Mouse (Mus musculus): ENCODE data around the gene Gm49383. TPM values are rescaled to one million over a fixed set of nuclear protein-coding genes. Genes with fewer than 3 reads are reported as not detected.

Gene Gm49383
- 1 to 10 TPM; 5.7 to 5.9 TPM for total RNA-seq (2021)

GRCm38 (mm10) chr12:69196444-69197377 lies at the start of gene Gm49383:
Gene Gm49383, minus strand, starts transcription at chr12:69197104.
- peak; percentile 65 to 77 for DNase-seq

DNA sequence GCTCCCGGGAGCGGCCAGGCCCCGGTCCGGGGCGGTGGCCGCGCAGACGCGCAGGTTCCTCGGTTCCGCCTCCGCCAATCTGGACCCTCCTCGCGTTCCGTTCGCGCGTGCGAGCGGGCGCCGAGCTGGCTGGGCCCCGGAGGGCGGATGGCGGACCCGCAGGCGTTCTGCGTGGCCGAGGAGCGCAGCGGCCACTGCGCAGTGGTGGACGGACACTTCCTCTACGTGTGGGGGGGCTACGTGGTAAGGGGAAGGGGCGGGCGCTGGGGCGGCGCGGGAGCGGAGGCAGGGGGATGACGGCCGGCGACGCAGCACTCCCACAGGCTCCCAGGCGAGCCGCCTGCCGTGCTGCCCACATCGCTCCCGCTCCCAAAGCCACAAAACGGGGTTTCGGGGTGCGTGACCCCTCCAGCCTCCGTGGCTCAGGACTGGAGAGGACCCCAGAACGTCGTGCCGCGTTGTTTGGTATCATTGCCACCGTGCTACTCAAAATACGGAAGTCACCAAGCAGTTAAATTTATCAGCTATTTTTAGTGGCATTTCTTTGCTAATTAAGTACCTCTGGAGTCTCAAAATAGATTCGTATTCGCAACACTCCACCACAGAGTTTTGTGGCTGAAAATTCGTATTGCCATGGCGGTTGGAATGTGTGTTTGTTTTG lies 45.0 kb upstream of the Gm49383 start:
- DNase-seq: peak; percentile 72 to 73

DNA sequence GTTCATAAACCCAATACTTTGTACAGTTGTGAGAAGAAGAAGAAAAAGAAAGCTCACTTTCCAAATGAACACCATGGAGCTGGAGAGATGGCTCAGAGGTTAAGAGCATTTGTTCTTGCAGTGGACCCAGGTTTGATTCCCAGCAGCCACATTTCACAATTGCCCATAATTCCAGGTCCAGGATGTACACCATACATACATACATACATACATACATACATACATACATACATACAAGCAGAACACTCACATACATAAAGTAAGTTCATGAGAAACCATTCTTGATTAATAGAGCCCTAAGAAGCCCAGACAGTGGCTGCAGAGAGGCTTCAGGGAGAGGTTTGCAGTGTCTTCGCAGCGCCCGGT lies 44.5 kb upstream of the Gm49383 start:
- DNase-seq: no peak

GRCm38 (mm10) chr12:69240876-69241275 lies 44.0 kb upstream of the Gm49383 start, which contains the start of gene Klhdc1:
Gene Klhdc1, plus strand, starts transcription at chr12:69241176.
- no peak for DNase-seq

DNA sequence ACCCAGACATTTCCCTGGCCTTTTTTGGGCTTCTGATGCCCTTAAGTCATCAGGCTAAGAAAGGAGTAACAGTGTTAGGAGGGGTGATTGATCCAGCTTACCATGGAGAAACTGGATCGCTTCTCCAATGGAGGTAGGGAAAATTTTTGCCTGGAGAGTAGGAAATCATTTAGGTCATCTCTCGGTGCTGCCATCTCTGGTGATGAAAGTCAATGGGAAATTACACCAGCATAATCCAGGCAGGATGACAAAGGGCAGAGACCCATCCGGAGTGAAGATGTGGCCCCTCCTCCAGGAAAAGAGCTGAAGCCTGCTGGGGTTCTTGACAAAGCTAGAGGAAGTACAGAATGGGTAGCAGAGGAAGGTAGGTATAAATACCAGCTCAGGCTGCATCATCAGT lies 41.4 kb upstream of the Gm49383 start:
- DNase-seq: no peak

DNA sequence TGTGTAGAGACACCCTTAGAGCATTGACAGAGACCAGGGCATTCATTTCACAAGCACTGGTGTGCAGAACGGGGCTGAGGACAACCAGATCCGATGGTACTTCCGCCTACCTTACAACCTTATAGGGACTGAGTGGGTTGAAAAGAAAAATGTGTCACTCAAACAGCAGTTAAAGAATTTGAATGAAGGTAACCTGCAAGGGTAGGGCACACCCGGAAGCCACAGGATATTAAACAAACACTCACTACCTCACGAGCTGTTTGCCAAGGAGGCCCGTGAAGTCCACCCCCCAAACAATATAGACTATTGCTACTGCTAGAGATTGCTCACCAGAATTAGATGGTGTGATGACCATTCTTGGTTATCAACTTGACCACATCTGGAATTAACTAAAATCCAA lies 38.9 kb upstream of the Gm49383 start:
- DNase-seq: no peak

DNA sequence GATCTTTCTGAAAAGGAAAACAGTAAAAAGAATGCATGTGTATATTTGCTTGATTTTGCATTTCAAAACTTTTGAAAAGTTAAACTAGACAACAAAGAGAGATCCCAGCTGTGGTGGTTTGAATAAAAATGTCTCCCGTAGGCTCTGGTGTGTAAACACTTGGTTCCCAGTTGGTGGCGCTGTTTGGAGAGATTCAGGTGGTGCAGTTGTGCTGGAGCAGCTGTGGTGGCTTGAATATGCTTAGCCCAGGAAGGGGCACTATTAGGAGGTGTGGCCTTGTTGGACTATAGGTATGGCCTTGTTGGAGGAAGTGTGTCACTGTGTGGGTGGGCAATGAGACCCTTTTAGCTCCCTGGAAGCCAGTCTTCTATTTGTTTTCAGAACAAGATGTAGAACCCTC lies 32.3 kb upstream of the Gm49383 start:
- no peak for DNase-seq

DNA sequence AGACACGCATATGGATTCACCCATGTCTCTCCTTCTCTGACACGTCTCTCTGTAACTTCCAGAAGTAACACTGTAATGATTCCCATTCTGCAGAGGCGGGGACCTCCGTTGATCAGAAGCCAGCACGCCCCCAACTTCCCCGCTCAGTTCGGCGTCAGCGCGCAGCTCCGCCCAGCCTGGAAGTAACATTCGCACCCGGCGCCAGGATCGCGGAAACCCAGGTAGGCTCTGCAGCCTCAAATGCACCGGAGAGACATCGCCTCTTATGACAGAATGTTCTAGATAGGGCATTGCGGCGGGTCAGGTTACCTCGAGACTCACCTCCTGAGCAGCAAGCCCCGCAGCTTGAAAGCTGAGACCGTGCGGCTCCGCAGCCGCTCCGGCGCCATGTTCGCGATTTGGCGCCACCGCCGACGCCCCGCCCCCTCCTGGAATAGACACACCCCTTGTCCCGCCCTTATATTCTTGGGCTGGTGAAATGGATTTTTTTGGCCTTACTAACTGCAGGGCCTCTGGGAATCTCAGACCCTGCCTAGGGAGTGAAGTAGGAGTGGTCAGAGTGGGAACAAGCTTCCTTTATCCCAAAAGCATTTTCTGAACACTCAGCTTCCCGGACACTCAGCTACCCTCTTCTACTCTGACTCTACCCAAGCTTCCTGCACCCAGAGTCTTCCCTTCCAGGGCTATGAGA lies 31.0 kb upstream of the Gm49383 start, which contains the start of gene Pole2:
Gene Pole2, minus strand, starts transcription at position 420 of the 691 bp plus-strand sequence.
- peak; percentile 83 to 88 for DNase-seq

DNA sequence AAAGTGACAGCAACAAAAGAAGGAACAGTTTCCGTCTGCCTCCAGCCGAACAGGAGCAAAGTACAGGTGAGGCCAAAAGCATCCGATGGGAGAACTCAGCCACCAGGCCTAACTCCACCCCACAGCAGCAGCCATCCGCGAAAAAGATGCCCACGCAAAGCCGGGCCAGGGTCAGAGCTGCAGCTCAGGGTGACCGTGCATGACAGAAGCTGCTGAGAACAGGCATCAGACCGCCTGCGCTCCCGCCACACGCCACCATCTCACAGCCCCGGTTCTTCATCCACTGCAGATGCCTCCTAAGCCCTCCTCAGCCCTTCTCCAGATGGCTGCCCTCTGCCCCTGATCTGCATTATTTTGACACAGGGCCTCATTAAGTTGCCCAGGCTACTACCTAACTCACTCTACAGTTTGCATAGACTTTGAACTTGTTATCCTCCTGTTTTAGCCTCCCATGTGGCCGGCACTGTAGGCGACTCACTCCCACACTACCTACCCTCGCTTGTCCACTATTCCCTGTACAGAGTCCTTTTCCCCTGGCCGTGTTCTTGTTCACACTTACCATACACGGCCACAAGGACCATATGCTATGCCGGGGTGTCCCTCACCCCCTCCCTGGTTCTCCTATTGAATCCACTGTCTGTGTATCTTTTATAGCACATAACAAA lies 23.8 kb upstream of the Gm49383 start:
- DNase-seq: no peak

DNA sequence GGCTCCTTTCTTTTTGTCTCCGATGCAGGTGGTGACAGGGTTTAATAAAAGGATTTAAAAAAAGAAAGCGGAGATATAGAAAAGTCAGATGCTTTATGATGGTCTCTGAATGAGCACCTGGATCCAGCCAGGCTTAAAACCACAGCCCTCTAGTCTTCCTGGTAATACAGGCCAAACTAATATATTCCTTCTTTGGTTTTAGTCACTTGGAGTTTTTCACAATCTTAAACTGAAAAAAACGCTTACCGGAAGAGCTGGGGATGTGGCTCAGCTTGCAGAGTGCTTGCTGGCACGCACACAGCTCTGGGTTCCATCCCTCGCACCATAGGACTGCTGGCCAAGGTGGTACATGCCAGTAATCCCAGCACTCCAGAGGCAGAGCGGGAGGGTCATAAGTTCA lies 19.7 kb upstream of the Gm49383 start:
- DNase-seq: no peak

DNA sequence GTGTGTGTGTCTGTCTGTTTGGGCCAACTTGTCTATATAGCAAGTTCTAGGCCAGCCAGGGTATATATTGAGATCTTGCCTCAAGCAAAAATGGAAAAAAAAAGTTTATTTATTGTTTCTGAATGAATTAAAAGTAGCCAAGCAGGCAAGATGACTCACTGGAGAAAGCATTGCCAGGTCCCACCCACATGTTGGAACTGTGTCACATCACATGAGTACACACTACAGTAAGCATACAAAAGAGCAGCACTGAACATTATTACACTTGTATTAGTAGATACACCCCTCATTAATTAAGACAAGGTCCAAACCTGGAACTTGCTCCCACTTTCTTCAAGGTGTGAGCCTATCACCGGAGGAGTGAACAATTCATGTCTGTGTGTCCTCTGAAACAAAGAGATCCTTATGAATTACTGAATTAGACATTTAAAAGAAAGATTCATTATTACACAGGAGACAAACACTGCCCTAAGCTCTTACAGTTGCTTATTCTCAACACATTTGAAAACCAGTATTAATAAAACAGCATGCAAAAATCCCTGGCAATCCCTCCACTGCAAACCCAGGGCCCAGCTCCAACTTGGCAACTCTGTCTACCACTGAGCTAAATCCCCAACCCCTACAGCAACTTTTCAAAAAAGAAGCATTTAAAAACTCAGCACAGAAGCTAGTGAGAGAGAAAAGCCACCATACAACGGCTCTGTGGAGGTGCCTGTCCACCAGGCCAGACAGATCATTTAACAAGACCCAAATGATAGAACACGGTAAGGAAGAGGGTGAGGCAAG lies 18.3 kb upstream of the Gm49383 start:
- peak; percentile 60 to 61 for DNase-seq

DNA sequence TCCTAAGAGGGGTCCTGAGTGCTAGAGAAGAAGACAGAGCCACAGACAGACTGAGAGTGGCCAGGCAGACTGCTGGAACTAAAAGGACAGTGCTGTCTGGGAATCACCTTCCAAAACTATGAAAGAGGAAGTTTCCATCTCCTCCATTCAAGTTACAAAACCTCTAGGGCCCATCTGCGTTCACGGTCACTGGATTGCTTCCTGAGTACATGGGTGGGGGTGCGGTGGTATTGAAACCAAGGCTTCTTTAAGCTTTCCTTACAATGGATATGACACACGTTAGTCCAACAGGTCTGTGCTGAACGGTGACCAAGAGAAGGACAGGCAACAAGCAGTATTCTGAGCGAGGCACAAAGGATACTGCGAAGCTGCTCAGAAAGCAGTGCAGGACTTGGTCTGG lies 17.5 kb upstream of the Gm49383 start:
- DNase-seq: no peak

- no peak for DNase-seq
Measured at GRCm38 (mm10) chr12:69213186-69213777, 16.4 kb upstream of the Gm49383 start.

GRCm38 (mm10) chr12:69211057-69211456 lies 14.2 kb upstream of the Gm49383 start:
- no peak for DNase-seq

- no peak for DNase-seq
Measured at GRCm38 (mm10) chr12:69210056-69210979, 13.4 kb upstream of the Gm49383 start.

DNA sequence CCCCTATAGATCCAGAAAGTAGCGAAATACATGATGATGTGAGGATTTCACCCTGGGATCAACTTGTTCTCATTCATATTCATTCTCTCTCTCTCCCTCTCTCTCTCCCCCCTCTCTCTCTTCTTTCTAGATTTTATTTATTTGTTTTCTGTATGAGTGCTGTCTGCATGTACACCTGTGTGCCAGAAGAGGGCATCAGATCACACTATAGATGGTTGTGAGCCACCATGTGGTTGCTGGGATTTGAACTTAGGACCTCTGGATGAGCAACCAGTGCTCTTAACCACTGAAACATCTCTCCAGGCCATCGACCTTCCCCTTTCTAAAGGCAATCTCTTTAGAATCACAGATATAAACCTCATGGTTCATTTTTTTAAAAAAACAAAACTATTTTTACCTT lies 11.6 kb upstream of the Gm49383 start:
- DNase-seq: no peak

DNA sequence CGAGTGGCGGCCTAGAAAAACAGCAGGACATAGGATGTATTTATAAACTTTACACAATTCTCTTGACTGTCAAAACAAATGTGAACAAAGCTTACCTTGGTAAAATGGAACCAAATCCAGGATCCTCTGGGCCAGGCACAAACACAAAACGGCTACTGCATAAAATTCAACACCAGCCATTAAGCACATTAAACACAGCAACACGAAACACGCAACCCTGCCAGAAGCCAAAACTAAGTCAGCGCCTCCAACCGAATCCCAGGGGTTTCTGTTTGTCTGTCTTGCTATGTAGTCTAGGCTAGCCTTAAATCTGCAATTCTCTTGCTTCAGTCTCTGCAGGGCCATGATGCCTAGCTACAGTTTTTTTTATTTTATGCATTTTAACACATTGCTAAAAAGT lies 11.0 kb upstream of the Gm49383 start:
- DNase-seq: no peak

DNA sequence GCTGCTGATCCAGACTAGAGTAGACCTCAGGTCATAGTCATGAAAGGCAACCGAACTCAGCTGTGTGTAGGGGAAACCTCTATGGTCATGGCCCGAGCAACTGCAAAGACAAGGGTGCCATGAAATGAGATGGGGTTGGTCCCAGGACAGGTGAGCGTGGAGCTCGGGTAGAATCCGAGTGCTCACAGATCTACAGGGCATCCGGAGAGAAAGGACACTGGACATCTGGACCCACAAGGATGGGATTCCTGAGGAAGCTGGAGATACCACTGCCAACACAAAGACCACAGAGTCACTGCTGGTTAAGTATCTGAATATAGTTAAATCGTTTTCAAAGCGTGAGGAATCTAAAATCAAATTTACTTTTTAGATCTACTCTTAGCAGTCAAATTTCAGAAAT lies 10.5 kb upstream of the Gm49383 start:
- DNase-seq: no peak

- no peak for DNase-seq
Measured at GRCm38 (mm10) chr12:69204052-69204833, 7.3 kb upstream of the Gm49383 start, which contains the start of gene Gm49384. Gene Gm49384, minus strand, starts transcription at chr12:69204267.

Data from layer of hippocampus, postnatal 36 days (tissue).